Mouse (Mus musculus): ENCODE measurements around the gene Clca4a. TPM values are rescaled to one million over a fixed set of nuclear protein-coding genes. Genes with fewer than 3 reads are reported as not detected.
"Not testable (repeated sequence)": the region's sequence is repeated elsewhere in the genome, so short reads cannot be mapped to it uniquely, and the experiment has no call there.

The Clca4a gene
- total and polyA plus RNA-seq, 2 experiments from 2014 or later: not detected

DNA sequence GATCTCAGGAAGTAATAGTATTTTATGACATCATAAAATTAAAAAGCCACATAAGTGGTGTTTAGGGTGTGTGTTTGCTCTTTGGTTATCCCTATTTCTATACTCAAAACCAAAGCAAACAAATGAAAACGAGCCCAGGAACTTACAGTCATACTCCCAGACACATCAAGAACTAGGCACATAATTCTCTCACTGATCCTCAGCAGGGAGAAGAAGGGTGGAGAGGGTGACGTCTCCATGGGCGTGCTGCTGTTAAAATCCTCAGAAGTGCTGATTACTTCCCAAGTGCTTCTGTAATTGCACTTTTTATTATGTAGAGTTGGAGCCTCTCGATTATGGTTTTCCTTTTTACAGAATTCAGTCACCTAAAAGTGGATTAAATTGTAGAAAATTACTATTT lies 8.8 kb downstream of the Clca4a start:
- 57% methylated on average over 4 of the region's 4 CpGs for WGBS
- no peak overlapping the region for H3K27ac ChIP-seq (ENCODE audit: low read depth)
- H3K9ac ChIP-seq (replicated peaks; ENCODE audit: low read depth, low read length): no peak overlapping the region
- DNase-seq (ENCODE audit: low spot score) (no peak), ATAC-seq (ENCODE audit: insufficient read depth, low read depth) (no peak)
- no peak overlapping the region for H3K4me2 ChIP-seq (ENCODE audit: low read depth, low read length)
- H3K27me3 ChIP-seq (ENCODE audit: control insufficient read depth, insufficient read depth, low read length): no peaks in the 10 kb centered on the region
- no peak for TF ChIP-seq EP300 (IDR thresholded peaks at IDR 0.05; ENCODE audit: low read depth)
- H3K36me3 ChIP-seq (replicated peaks; ENCODE audit: control insufficient read depth, insufficient read depth, low read length): no peaks in the 10 kb centered on the region
- no peak overlapping the region for H3K4me3 ChIP-seq (ENCODE audit: low read depth, low read length)
- H3K4me1 ChIP-seq (ENCODE audit: control insufficient read depth, insufficient read depth): no peaks in the 10 kb centered on the region
- H3K9me3 ChIP-seq (replicated peaks; ENCODE audit: control insufficient read depth, low read length): no peaks in the 10 kb centered on the region

DNA sequence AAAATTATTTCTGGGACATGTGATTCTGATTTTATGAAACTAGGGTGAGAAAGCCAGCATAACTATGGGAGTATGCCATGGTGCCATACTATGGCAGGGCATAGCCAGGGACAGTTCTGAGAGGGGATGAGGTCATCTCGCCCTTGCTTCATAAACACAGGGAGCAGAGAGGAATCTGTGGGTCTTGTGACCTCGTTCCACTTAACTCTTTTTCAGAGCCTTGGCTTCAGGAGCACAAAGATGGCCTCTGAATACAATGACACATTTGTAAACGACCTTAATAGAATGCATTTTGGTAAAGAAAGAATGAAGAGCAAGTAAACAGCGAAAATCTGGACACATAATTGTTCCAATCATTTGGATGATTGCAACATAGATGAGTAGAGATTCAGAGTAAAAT lies 24.0 kb downstream of the Clca4a start:
- ATAC-seq (ENCODE audit: insufficient read depth, low read depth) (no peak), DNase-seq (ENCODE audit: low spot score) (no peak)
- TF ChIP-seq EP300 (IDR thresholded peaks at IDR 0.05; ENCODE audit: low read depth): no peak
- no peak for TF ChIP-seq CTCF (IDR thresholded peaks at IDR 0.05; ENCODE audit: low read depth)
- Histone ChIP-seq H3K9me3 (replicated peaks; ENCODE audit: control insufficient read depth, low read length) (no peaks in the 10 kb centered on the region), H3K27me3 (ENCODE audit: control insufficient read depth, insufficient read depth, low read length) (no peaks in the 10 kb centered on the region), H3K4me3 (ENCODE audit: low read depth, low read length) (no peak overlapping the region), H3K4me1 (ENCODE audit: control insufficient read depth, insufficient read depth) (no peaks in the 10 kb centered on the region), H3K27ac (ENCODE audit: low read depth) (no peak overlapping the region), H3K9ac (replicated peaks; ENCODE audit: low read depth, low read length) (no peak overlapping the region), H3K36me3 (replicated peaks; ENCODE audit: control insufficient read depth, insufficient read depth, low read length) (no peaks in the 10 kb centered on the region), H3K4me2 (ENCODE audit: low read depth, low read length) (no peak overlapping the region)
- WGBS: 53% methylated on average over 4 of the region's 4 CpGs

DNA sequence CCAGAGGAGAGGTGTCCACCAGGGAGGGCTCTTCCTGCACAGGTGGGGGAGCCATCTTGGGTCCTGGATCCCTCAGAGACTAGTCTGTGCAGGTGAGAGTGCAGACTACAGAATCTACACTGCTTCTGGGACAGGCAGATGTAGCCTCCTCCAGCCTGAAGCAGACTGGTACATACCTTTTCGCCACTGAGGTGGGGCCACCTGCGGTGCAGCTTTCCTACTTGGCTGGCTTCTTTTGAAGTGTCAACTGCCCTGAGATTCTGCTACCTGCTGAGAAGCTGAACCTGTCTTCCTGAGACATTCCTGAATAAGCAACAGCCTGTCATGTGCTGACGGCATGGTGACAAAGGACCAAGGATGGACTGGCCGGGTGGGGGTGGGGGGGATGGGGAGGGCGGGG lies 27.5 kb downstream of the Clca4a start:
- not testable (repeated sequence) for H3K4me1 ChIP-seq (ENCODE audit: control insufficient read depth, insufficient read depth); H3K27ac ChIP-seq (ENCODE audit: low read depth); H3K4me2 ChIP-seq (ENCODE audit: low read depth, low read length); H3K9ac ChIP-seq (replicated peaks; ENCODE audit: low read depth, low read length); H3K9me3 ChIP-seq (replicated peaks; ENCODE audit: control insufficient read depth, low read length); H3K4me3 ChIP-seq (ENCODE audit: low read depth, low read length); ATAC-seq (ENCODE audit: insufficient read depth, low read depth); H3K36me3 ChIP-seq (replicated peaks; ENCODE audit: control insufficient read depth, insufficient read depth, low read length); H3K27me3 ChIP-seq (ENCODE audit: control insufficient read depth, insufficient read depth, low read length); DNase-seq (ENCODE audit: low spot score)
- WGBS: 28% methylated on average over 5 of the region's 5 CpGs

DNA sequence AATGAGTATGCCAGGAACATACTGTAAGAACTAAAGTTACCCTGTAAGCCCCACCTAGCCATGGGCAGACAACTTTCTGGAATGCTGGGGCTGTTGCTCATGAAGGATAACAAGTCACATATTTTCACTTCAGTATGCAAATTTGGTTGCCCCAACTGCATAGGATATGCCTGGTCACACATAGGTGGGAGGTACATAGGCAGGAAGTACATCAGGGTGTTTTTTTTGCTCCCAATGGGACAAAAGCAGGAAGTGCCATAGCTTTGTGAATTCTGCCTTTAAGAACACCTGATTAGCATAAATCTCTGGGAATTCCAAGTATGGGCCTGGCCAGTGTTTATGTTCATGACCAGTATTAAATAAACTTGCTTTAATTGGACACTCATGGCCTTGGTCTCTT lies 41.2 kb downstream of the Clca4a start:
- H3K4me3 ChIP-seq (ENCODE audit: low read depth, low read length); ATAC-seq (ENCODE audit: insufficient read depth, low read depth); H3K36me3 ChIP-seq (replicated peaks; ENCODE audit: control insufficient read depth, insufficient read depth, low read length): not testable (repeated sequence)

DNA sequence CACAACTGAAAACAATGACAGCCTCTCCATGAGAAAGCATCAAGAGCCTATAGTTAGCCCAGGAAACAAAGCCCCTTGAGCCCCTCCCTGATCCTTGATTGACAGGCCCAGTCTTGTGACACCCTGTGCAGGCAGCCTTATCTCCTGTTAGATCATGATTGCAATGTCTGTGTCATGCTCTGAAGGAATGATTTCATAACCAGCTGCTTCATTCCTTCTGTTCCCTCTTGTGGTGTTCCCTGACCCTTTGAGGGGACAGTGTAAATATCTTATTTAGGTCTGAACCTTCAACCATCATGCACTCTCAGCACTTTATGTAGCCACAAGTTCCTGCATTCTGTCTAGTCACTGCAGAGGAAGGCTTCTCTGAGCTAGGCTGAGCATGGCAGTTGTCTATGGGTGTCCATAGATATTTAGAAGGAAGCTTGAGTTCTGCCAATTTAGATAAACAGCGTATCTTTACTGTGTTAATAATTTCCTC lies 41.8 kb downstream of the Clca4a start:
- Histone ChIP-seq H3K4me1 (ENCODE audit: control insufficient read depth, insufficient read depth) (no peaks in the 10 kb centered on the region), H3K36me3 (replicated peaks; ENCODE audit: control insufficient read depth, insufficient read depth, low read length) (no peaks in the 10 kb centered on the region), H3K27ac (ENCODE audit: low read depth) (no peak overlapping the region), H3K9me3 (replicated peaks; ENCODE audit: control insufficient read depth, low read length) (no peaks in the 10 kb centered on the region), H3K9ac (replicated peaks; ENCODE audit: low read depth, low read length) (no peak overlapping the region), H3K27me3 (ENCODE audit: control insufficient read depth, insufficient read depth, low read length) (no peaks in the 10 kb centered on the region), H3K4me2 (ENCODE audit: low read depth, low read length) (no peak overlapping the region), H3K4me3 (ENCODE audit: low read depth, low read length) (no peak overlapping the region)
- TF ChIP-seq CTCF (IDR thresholded peaks at IDR 0.05; ENCODE audit: low read depth) (no peak), EP300 (IDR thresholded peaks at IDR 0.05; ENCODE audit: low read depth) (no peak)
- DNase-seq (ENCODE audit: low spot score): no peak
- ATAC-seq (ENCODE audit: insufficient read depth, low read depth): no peak
- WGBS: 76% methylated on average over 1 of the region's 1 CpGs

More for the DNA sequence above, 41.2 kb downstream of the Clca4a start:
- H3K27me3 ChIP-seq (ENCODE audit: control insufficient read depth, insufficient read depth, low read length); H3K27ac ChIP-seq (ENCODE audit: low read depth); DNase-seq (ENCODE audit: low spot score); H3K4me2 ChIP-seq (ENCODE audit: low read depth, low read length); H3K9ac ChIP-seq (replicated peaks; ENCODE audit: low read depth, low read length); H3K4me1 ChIP-seq (ENCODE audit: control insufficient read depth, insufficient read depth); H3K9me3 ChIP-seq (replicated peaks; ENCODE audit: control insufficient read depth, low read length): not testable (repeated sequence)

DNA sequence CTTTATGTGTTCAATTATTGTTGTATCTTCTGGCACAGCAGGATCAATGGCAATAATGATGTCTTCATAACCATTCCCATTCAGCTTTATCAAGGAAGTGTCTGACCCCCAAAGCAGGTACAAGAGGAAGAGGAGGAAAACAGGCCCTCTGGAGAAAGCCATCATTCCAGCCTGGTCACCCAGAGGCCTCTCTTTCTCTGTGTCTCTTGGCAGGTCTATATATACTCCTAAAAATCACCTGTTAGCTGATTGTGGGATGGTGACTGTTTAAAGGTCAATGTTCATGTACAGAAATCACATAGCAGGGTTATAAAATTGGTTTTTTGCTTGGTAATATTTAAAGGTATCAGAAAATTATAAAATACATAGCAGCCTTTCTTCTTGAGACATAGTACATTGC lies 42.5 kb downstream of the Clca4a start, which contains the start of gene Clca4b:
Gene Clca4b, minus strand, starts transcription at position 195 of the 400 bp plus-strand sequence.
- DNase-seq (ENCODE audit: low spot score) (no peak), ATAC-seq (ENCODE audit: insufficient read depth, low read depth) (no peak)
- no peak for TF ChIP-seq EP300 (IDR thresholded peaks at IDR 0.05; ENCODE audit: low read depth)
- TF ChIP-seq CTCF (IDR thresholded peaks at IDR 0.05; ENCODE audit: low read depth): no peak
- no peaks in the 10 kb centered on the region for H3K4me1 ChIP-seq (ENCODE audit: control insufficient read depth, insufficient read depth)
- H3K27me3 ChIP-seq (ENCODE audit: control insufficient read depth, insufficient read depth, low read length): no peaks in the 10 kb centered on the region
- no peak within 1 kb of the TSS for H3K4me2 ChIP-seq (ENCODE audit: low read depth, low read length)
- H3K36me3 ChIP-seq (replicated peaks; ENCODE audit: control insufficient read depth, insufficient read depth, low read length): no peaks in the 10 kb centered on the region
- no peak within 1 kb of the TSS for H3K9ac ChIP-seq (replicated peaks; ENCODE audit: low read depth, low read length)
- H3K27ac ChIP-seq (ENCODE audit: low read depth): no peak within 1 kb of the TSS
- no peaks in the 10 kb centered on the region for H3K9me3 ChIP-seq (replicated peaks; ENCODE audit: control insufficient read depth, low read length)
- H3K4me3 ChIP-seq (ENCODE audit: low read depth, low read length): no peak within 1 kb of the TSS

Data from heart, postnatal 0 days (tissue).